Mouse (Mus musculus) neural tube, embryonic 14.5 days (tissue): ENCODE results near the gene Meaf6. TPM values are rescaled to one million over a fixed set of nuclear protein-coding genes. Genes with fewer than 3 reads are reported as not detected.
A peak's percentile ranks its signal among the peaks of the same experiment; 100 is the strongest.

Experiments
- ATAC-seq: fragments of 200-750 bp; cut with Nextera tagmentation; 2 replicates; pipeline ENCODE4 v1.8.0; 2017; ENCODE audit warnings: low read depth, mild to moderate bottlenecking, moderate TSS enrichment, moderate library complexity
- H3K27ac ChIP-seq: fragments of 300-500 bp; sonication (generic); 2 replicates; pipeline ENCODE4 v1.5.1; 2014; ENCODE audit warnings: low read depth, mild to moderate bottlenecking, control low read depth, low read length, moderate library complexity, mixed read lengths
- H3K27me3 ChIP-seq: fragments of 300-500 bp; sonication (generic); 2 replicates; pipeline ENCODE4 v1.6.1; 2014; ENCODE audit warnings: low read length; ENCODE audit not compliant: control insufficient read depth, insufficient read depth
- H3K36me3 ChIP-seq: fragments of 300-500 bp; sonication (generic); 2 replicates; pipeline ENCODE4 v1.6.1; 2014; ENCODE audit warnings: low read length, mixed read lengths; ENCODE audit not compliant: control insufficient read depth, insufficient read depth
- H3K4me1 ChIP-seq: fragments of 300-500 bp; sonication (generic); 2 replicates; pipeline ENCODE4 v1.6.1; 2014; ENCODE audit warnings: low read length; ENCODE audit not compliant: control insufficient read depth, insufficient read depth
- H3K4me2 ChIP-seq: fragments of 300-500 bp; sonication (generic); 2 replicates; pipeline ENCODE4 v1.6.1; 2014; ENCODE audit warnings: mild to moderate bottlenecking, low read depth, low read length, control low read depth
- H3K4me3 ChIP-seq: fragments of 300-500 bp; sonication (generic); 2 replicates; pipeline ENCODE4 v1.5.1; 2014; ENCODE audit warnings: low read depth, low read length, control low read depth, mixed read lengths
- H3K9ac ChIP-seq: fragments of 300-500 bp; sonication (generic); replicated peaks from 2 replicates; pipeline ENCODE4 v1.6.1; 2014; ENCODE audit warnings: low read depth, mild to moderate bottlenecking, control low read depth, low read length, mixed read lengths
- H3K9me3 ChIP-seq: fragments of 300-500 bp; sonication (generic); 2 replicates; pipeline ENCODE4 v1.6.1; 2016; ENCODE audit warnings: low read length; ENCODE audit not compliant: control insufficient read depth
- WGBS: fragments of 180-500 bp; shearing (Covaris S2); extraction: QIAGEN DNeasy Blood & Tissue Kit; methylation state at CpG from one replicate; pipeline ENCODE4 v1.1.7; 2014; 5-methylcytosine and 5-hydroxymethylcytosine counted together
- polyA plus RNA-seq: library from polyadenylated mRNA; unstranded; fragments of >200 nt; fragmentation: Nextera tagmentation; extraction: Ambion mirVana; gene quantifications from 2 replicates; pipeline ENCODE4 v1.2.1, GENCODE M21; 2014

Gene Meaf6
- polyA plus RNA-seq, 1 experiment from 2014 or later: 179 TPM

- Histone ChIP-seq H3K4me1 (no peaks in the 10 kb centered on the region), H3K27me3 (0 out of 2 replicates have a peak, but pooled peaks cover 5% of the 10 kb centered on the region), H3K4me3 (peak within 1 kb of the TSS; percentile 55), H3K9me3 (no peaks in the 10 kb centered on the region), H3K36me3 (no peaks in the 10 kb centered on the region), H3K9ac (peak within 1 kb of the TSS; percentile 41), H3K4me2 (peak within 1 kb of the TSS; percentile 78), H3K27ac (no peak within 1 kb of the TSS)
- peak; percentile 85 for ATAC-seq
- 1% methylated on average over 61 of the region's 62 CpGs for WGBS
These were observed 42.6 kb downstream of the Meaf6 start, which contains the start of gene Zc3h12a for GRCm38 (mm10) chr4:125127305-125128084. TSS of gene Zc3h12a (minus strand) at chr4:125127840.

GRCm38 (mm10) chr4:125131493-125131892, 46.6 kb downstream of the Meaf6 start:
- Histone ChIP-seq H3K4me2 (no peak overlapping the region), H3K9me3 (no peaks in the 10 kb centered on the region), H3K9ac (no peak overlapping the region), H3K4me1 (no peaks in the 10 kb centered on the region), H3K27ac (no peak overlapping the region), H3K36me3 (no peaks in the 10 kb centered on the region), H3K27me3 (0 out of 2 replicates have a peak, but pooled peaks cover 2% of the 10 kb centered on the region), H3K4me3 (no peak overlapping the region)
- no peak for ATAC-seq
- 83% methylated on average over 4 of the region's 4 CpGs for WGBS

- H3K4me2 ChIP-seq: no peak overlapping the region
- no peaks in the 10 kb centered on the region for H3K27me3 ChIP-seq
- H3K9me3 ChIP-seq: no peaks in the 10 kb centered on the region
- 20% methylated on average over 5 of the region's 5 CpGs for WGBS
- no peaks in the 10 kb centered on the region for H3K36me3 ChIP-seq
- H3K9ac ChIP-seq: no peak overlapping the region
- no peak overlapping the region for H3K27ac ChIP-seq
- H3K4me3 ChIP-seq: no peak overlapping the region
- no peak for ATAC-seq
- H3K4me1 ChIP-seq: no peaks in the 10 kb centered on the region
These were observed 47.5 kb downstream of the Meaf6 start for GRCm38 (mm10) chr4:125132394-125132793.

- H3K36me3 ChIP-seq: no peaks in the 10 kb centered on the region
- H3K27me3 ChIP-seq: no peaks in the 10 kb centered on the region
- no peak overlapping the region for H3K9ac ChIP-seq
- no peak overlapping the region for H3K27ac ChIP-seq
- H3K9me3 ChIP-seq: no peaks in the 10 kb centered on the region
- no peak overlapping the region for H3K4me2 ChIP-seq
- no peaks in the 10 kb centered on the region for H3K4me1 ChIP-seq
- ATAC-seq: no peak
- 80% methylated on average over 4 of the region's 4 CpGs for WGBS
- H3K4me3 ChIP-seq: no peak overlapping the region
These were observed 49.3 kb downstream of the Meaf6 start for GRCm38 (mm10) chr4:125134192-125134591.

GRCm38 (mm10) chr4:125134631-125135030, 49.7 kb downstream of the Meaf6 start:
- no peak overlapping the region for H3K9ac ChIP-seq
- no peaks in the 10 kb centered on the region for H3K9me3 ChIP-seq
- H3K27ac ChIP-seq: no peak overlapping the region
- ATAC-seq: no peak
- no peaks in the 10 kb centered on the region for H3K4me1 ChIP-seq
- WGBS: 89% methylated on average over 5 of the region's 5 CpGs
- no peaks in the 10 kb centered on the region for H3K36me3 ChIP-seq
- no peak overlapping the region for H3K4me3 ChIP-seq
- no peak overlapping the region for H3K4me2 ChIP-seq
- no peaks in the 10 kb centered on the region for H3K27me3 ChIP-seq

- no peaks in the 10 kb centered on the region for H3K36me3 ChIP-seq
- 82% methylated on average over 10 of the region's 10 CpGs for whole genome bisulfite sequencing
- no peaks in the 10 kb centered on the region for H3K27me3 ChIP-seq
- no peak overlapping the region for H3K27ac ChIP-seq
- H3K4me2 ChIP-seq: no peak overlapping the region
- no peaks in the 10 kb centered on the region for H3K4me1 ChIP-seq
- no peak overlapping the region for H3K4me3 ChIP-seq
- ATAC-seq: no peak
- H3K9ac ChIP-seq: no peak overlapping the region
- no peaks in the 10 kb centered on the region for H3K9me3 ChIP-seq
These were observed 50.3 kb downstream of the Meaf6 start for GRCm38 (mm10) chr4:125135076-125135855.

GRCm38 (mm10) chr4:125136303-125136888, 51.5 kb downstream of the Meaf6 start:
- no peaks in the 10 kb centered on the region for H3K9me3 ChIP-seq
- 54% methylated on average over 12 of the region's 12 CpGs for WGBS
- no peaks in the 10 kb centered on the region for H3K27me3 ChIP-seq
- no peak overlapping the region for H3K4me2 ChIP-seq
- no peaks in the 10 kb centered on the region for H3K4me1 ChIP-seq
- H3K27ac ChIP-seq: no peak overlapping the region
- ATAC-seq: no peak
- H3K36me3 ChIP-seq: no peaks in the 10 kb centered on the region
- no peak overlapping the region for H3K4me3 ChIP-seq
- H3K9ac ChIP-seq: no peak overlapping the region

GRCm38 (mm10) chr4:125138321-125138720, 53.4 kb downstream of the Meaf6 start:
- H3K9ac ChIP-seq: no peak overlapping the region
- no peak overlapping the region for H3K4me3 ChIP-seq
- no peaks in the 10 kb centered on the region for H3K4me1 ChIP-seq
- no peaks in the 10 kb centered on the region for H3K27me3 ChIP-seq
- WGBS: 84% methylated on average over 7 of the region's 7 CpGs
- no peak overlapping the region for H3K4me2 ChIP-seq
- H3K9me3 ChIP-seq: no peaks in the 10 kb centered on the region
- H3K27ac ChIP-seq: no peak overlapping the region
- H3K36me3 ChIP-seq: no peaks in the 10 kb centered on the region
- ATAC-seq: no peak

- ATAC-seq: no peak
- WGBS: 77% methylated on average over 5 of the region's 5 CpGs
- no peaks in the 10 kb centered on the region for H3K27me3 ChIP-seq
- H3K4me2 ChIP-seq: no peak overlapping the region
- H3K4me3 ChIP-seq: no peak overlapping the region
- no peaks in the 10 kb centered on the region for H3K4me1 ChIP-seq
- no peaks in the 10 kb centered on the region for H3K36me3 ChIP-seq
- no peaks in the 10 kb centered on the region for H3K9me3 ChIP-seq
- no peak overlapping the region for H3K27ac ChIP-seq
- no peak overlapping the region for H3K9ac ChIP-seq
These were observed 59.3 kb downstream of the Meaf6 start for GRCm38 (mm10) chr4:125144211-125144610.
